In genomic region chr17:6005246-6005637, GRCm38 (mm10) we compare ENCODE assay signal across 8 mouse cellular contexts.
A peak's percentile ranks its signal among the peaks of the same experiment; 100 is the strongest.
DNase-seq lines count a peak whose midpoint lies in the region; ATAC-seq and TF ChIP-seq lines count a peak whose summit lies in the region.

No protein-coding gene starts in this region.

- H3K9me3 ChIP-seq in midbrain, embryonic 10.5 days (replicated peaks) = no peaks in the 10 kb centered on the region
- H3K9me3 ChIP-seq in midbrain, embryonic 14.5 days (ENCODE audit: control insufficient read depth, low read length) = no peaks in the 10 kb centered on the region
- no peaks in the 10 kb centered on the region for H3K9me3 ChIP-seq in limb, embryonic 15.5 days

- no peak for ATAC-seq in midbrain, embryonic 14.5 days (ENCODE audit: low FRiP score, low TSS enrichment)
- ATAC-seq in limb, embryonic 15.5 days (ENCODE audit: insufficient number of reproducible peaks, low FRiP score, low TSS enrichment, low read depth) = peak; percentile 64; the same call in 1 of the 2 replicates

- WGBS in midbrain, embryonic 10.5 days = 11% methylated on average over 9 of the region's 14 CpGs
- 17% methylated on average over 13 of the region's 14 CpGs for WGBS in midbrain, embryonic 14.5 days
- WGBS in limb, embryonic 15.5 days = 15% methylated on average over 12 of the region's 14 CpGs

- no peak overlapping the region for H3K27ac ChIP-seq in midbrain, embryonic 10.5 days (replicated peaks)
- H3K27ac ChIP-seq in midbrain, embryonic 14.5 days (replicated peaks; ENCODE audit: low read depth, low read length) = no peak overlapping the region
- peak overlapping the region; percentile 49 for H3K27ac ChIP-seq in embryonic fibroblast, embryonic 13.5 days (ENCODE audit: insufficient read depth, low read length)
- H3K27ac ChIP-seq in limb, embryonic 15.5 days = peak overlapping the region; percentile 89

- H3K4me3 ChIP-seq in midbrain, embryonic 10.5 days = peak overlapping the region; percentile 31
- H3K4me3 ChIP-seq in midbrain, embryonic 14.5 days (replicated peaks; ENCODE audit: low read depth, low read length) = no peak overlapping the region
- H3K4me3 ChIP-seq in embryonic fibroblast, embryonic 13.5 days (ENCODE audit: insufficient read depth, low read length) = no peak overlapping the region
- no peak overlapping the region for H3K4me3 ChIP-seq in limb, embryonic 15.5 days

- peaks cover 23% of the 10 kb centered on the region for H3K4me1 ChIP-seq in midbrain, embryonic 10.5 days
- 0 out of 2 replicates have a peak, but pooled peaks cover 6% of the 10 kb centered on the region for H3K4me1 ChIP-seq in midbrain, embryonic 14.5 days (ENCODE audit: control insufficient read depth, insufficient read depth, low read length)
- H3K4me1 ChIP-seq in embryonic fibroblast, embryonic 13.5 days (ENCODE audit: control insufficient read depth, insufficient read depth, low read length) = peaks cover 30% of the 10 kb centered on the region
- H3K4me1 ChIP-seq in limb, embryonic 15.5 days = peaks cover 41% of the 10 kb centered on the region

- TF ChIP-seq CTCF in embryonic fibroblast, embryonic 13.5 days (IDR thresholded peaks at IDR 0.05; ENCODE audit: borderline replicate concordance, insufficient read depth, low read length) = no peak

- TF ChIP-seq POLR2A in embryonic fibroblast, embryonic 13.5 days (IDR thresholded peaks at IDR 0.05; ENCODE audit: low read depth, low read length) = 0 out of 2 replicates have a peak, but pooled peaks have one; percentile 9

- no peak overlapping the region for H3K4me2 ChIP-seq in midbrain, embryonic 14.5 days (ENCODE audit: low read length)
- peak overlapping the region; percentile 27 for H3K4me2 ChIP-seq in limb, embryonic 15.5 days

- DNase-seq in midbrain, embryonic 10.5 days (ENCODE audit: low spot score) = no peak
- no peak for DNase-seq in midbrain, embryonic 14.5 days
- DNase-seq in splenic B cell, adult 2 months (ENCODE audit: low read depth, low spot score) = peak; percentile 63
- DNase-seq in ovary, adult 18-20 months (ENCODE audit: low spot score) = no peak
- no peak for DNase-seq in layer of hippocampus, adult 18-20 months (ENCODE audit: low spot score in 2 of 2)
- no peak for DNase-seq in retina, embryonic 14.5 days (ENCODE audit: low spot score)

- no peaks in the 10 kb centered on the region for H3K27me3 ChIP-seq in midbrain, embryonic 10.5 days (ENCODE audit: low read depth, poor library complexity, severe bottlenecking)
- H3K27me3 ChIP-seq in midbrain, embryonic 14.5 days (ENCODE audit: control insufficient read depth, insufficient read depth, low read length) = no peaks in the 10 kb centered on the region
- no peaks in the 10 kb centered on the region for H3K27me3 ChIP-seq in limb, embryonic 15.5 days
- H3K27me3 ChIP-seq in splenic B cell, adult 2 months (ENCODE audit: control insufficient read depth, insufficient read depth, low read length, poor library complexity, severe bottlenecking) = no peaks in the 10 kb centered on the region

- H3K9ac ChIP-seq in midbrain, embryonic 14.5 days (replicated peaks; ENCODE audit: low read length) = no peak overlapping the region
- H3K9ac ChIP-seq in limb, embryonic 15.5 days = no peak overlapping the region

- no peaks in the 10 kb centered on the region for H3K36me3 ChIP-seq in midbrain, embryonic 10.5 days
- H3K36me3 ChIP-seq in midbrain, embryonic 14.5 days (ENCODE audit: control insufficient read depth, insufficient read depth, low read length) = no peaks in the 10 kb centered on the region
- H3K36me3 ChIP-seq in limb, embryonic 15.5 days = peaks cover 4% of the 10 kb centered on the region; the same call in 1 of the 2 replicates
- H3K36me3 ChIP-seq in splenic B cell, adult 2 months (ENCODE audit: control insufficient read depth, insufficient read depth, low read length, poor library complexity, severe bottlenecking) = no peaks in the 10 kb centered on the region

Comparison
In these comparisons a context has a peak if more than half of its experiments do, and no peak if none do; other contexts are left out.
1. H3K27ac ChIP-seq: peak in embryonic fibroblast, embryonic 13.5 days (single experiment) and limb, embryonic 15.5 days (single experiment); none in midbrain, embryonic 10.5 days (single experiment) and midbrain, embryonic 14.5 days (single experiment).